Mouse (Mus musculus) MEL (cell line): ENCODE measurements around the gene Cul9.

ENCODE experiments used
- CHD1 ChIP-seq: IDR thresholded peaks from 2 replicates; pipeline ENCODE4 v1.6.1; 2012; ENCODE audit warnings: low read depth, mild to moderate bottlenecking, inconsistent platforms, low read length, improper control_type of control experiment
- CTCF ChIP-seq, 3 experiments: IDR thresholded peaks in 2 of 3; conservative IDR thresholded peaks in 1 of 3; 2 replicates each; pipeline ENCODE4 v1.5.1; 2011 to 2012; ENCODE audit warnings: low read length in 3 of 3, low read depth in 2 of 3, mild to moderate bottlenecking in 2 of 3, improper control_type of control experiment in 1 of 3, inconsistent platforms in 1 of 3, mixed read lengths in 1 of 3, moderate library complexity in 1 of 3; ENCODE audit not compliant: control insufficient read depth in 1 of 3, insufficient read depth in 1 of 3, poor library complexity in 1 of 3, severe bottlenecking in 1 of 3
- E2F4 ChIP-seq: IDR thresholded peaks from 2 replicates; pipeline ENCODE4 v1.6.1; 2011; ENCODE audit warnings: low read depth, low read length, improper control_type of control experiment, borderline replicate concordance
- ELF1 ChIP-seq: IDR thresholded peaks from 2 replicates; pipeline ENCODE4 v1.6.1; 2014; ENCODE audit warnings: low read depth, mild to moderate bottlenecking, inconsistent platforms, low read length, improper control_type of control experiment, moderate library complexity
- EP300 ChIP-seq, 2 experiments: IDR thresholded peaks; 2 replicates each; pipeline ENCODE4 v1.6.1; 2011; ENCODE audit warnings: improper control_type of control experiment in 2 of 2, low read length in 2 of 2, low read depth in 1 of 2, mild to moderate bottlenecking in 1 of 2
- ETS1 ChIP-seq: IDR thresholded peaks from 2 replicates; pipeline ENCODE4 v1.6.1; 2012; ENCODE audit warnings: low read depth, mild to moderate bottlenecking, inconsistent platforms, low read length, improper control_type of control experiment, moderate library complexity
- GATA1 ChIP-seq: IDR thresholded peaks from 2 replicates; pipeline ENCODE4 v1.6.1; 2011; ENCODE audit warnings: low read depth, low read length, improper control_type of control experiment
- POLR2A ChIP-seq, 2 experiments: IDR thresholded peaks; 2 replicates each; pipeline ENCODE4 v1.6.1; 2011 to 2012; ENCODE audit warnings: low read length in 2 of 2, mild to moderate bottlenecking in 2 of 2, control low read depth in 1 of 2, improper control_type of control experiment in 1 of 2, low read depth in 1 of 2, moderate library complexity in 1 of 2; ENCODE audit not compliant: control insufficient read depth in 1 of 2, insufficient read depth in 1 of 2, poor library complexity in 1 of 2
- SMC3 ChIP-seq: IDR thresholded peaks from 2 replicates; pipeline ENCODE4 v1.6.1; 2011; ENCODE audit warnings: low read depth, low read length, improper control_type of control experiment
- TAL1 ChIP-seq: IDR thresholded peaks from 2 replicates; pipeline ENCODE4 v1.6.1; 2012; ENCODE audit warnings: mild to moderate bottlenecking, inconsistent platforms, low read length, moderate library complexity, mixed read lengths
- TBP ChIP-seq: IDR thresholded peaks from 2 replicates; pipeline ENCODE4 v1.8.0; 2011; ENCODE audit warnings: low read depth, low read length, improper control_type of control experiment
- ZC3H11A ChIP-seq: IDR thresholded peaks from 2 replicates; pipeline ENCODE4 v1.6.1; 2012; ENCODE audit warnings: low read depth, mild to moderate bottlenecking, inconsistent platforms, low read length, improper control_type of control experiment
- ZNF384 ChIP-seq: IDR thresholded peaks from 2 replicates; pipeline ENCODE4 v1.6.1; 2012; ENCODE audit warnings: low read depth, mild to moderate bottlenecking, inconsistent platforms, low read length, improper control_type of control experiment

DNA sequence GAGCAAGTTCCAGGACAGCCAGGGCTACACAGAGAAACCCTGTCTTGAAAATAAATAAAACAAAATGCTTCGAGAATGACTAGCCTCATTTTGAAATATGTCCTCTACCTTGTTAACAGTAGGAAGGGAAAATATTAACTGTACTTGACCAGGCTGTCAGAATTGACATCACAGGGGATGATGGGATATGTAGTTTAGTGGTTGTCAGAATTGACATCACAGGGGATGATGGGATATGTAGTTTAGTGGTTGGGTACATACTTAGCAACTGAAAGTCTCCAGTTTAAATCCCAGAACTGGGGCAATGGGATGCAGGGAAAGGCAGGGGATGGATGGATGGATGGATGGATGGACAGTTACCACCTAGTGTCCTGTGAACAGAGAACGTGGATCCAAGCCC is 32.9 kb downstream of the Cul9 start:
- TF ChIP-seq CTCF (IDR thresholded peaks at IDR 0.05 in 2 of 3, conservative IDR thresholded peaks at IDR 0.05 in 1 of 3; ENCODE audit: control insufficient read depth in 1 of 3, insufficient read depth in 1 of 3, low read depth in 2 of 3, low read length in 3 of 3, poor library complexity in 1 of 3, severe bottlenecking in 1 of 3) (no peak), POLR2A (IDR thresholded peaks at IDR 0.05; ENCODE audit: control insufficient read depth in 1 of 2, insufficient read depth in 1 of 2, low read depth in 1 of 2, low read length in 2 of 2, poor library complexity in 1 of 2) (no peak), ETS1 (no peak), SMC3 (no peak), CHD1 (no peak), EP300 (IDR thresholded peaks at IDR 0.05; ENCODE audit: low read depth in 1 of 2, low read length in 2 of 2) (no peak), TBP (no peak), E2F4 (no peak), TAL1 (no peak), ELF1 (no peak), ZNF384 (no peak), ZC3H11A (no peak), GATA1 (no peak)
